Mouse (Mus musculus): ENCODE data around the gene 4930556J24Rik. TPM values are rescaled to one million over a fixed set of nuclear protein-coding genes. Genes with fewer than 3 reads are reported as not detected.
A peak's percentile ranks its signal among the peaks of the same experiment; 100 is the strongest.

The 4930556J24Rik gene
- total and polyA plus RNA-seq, 2 experiments from 2014 or later: 0.16 to 0.26 TPM

GRCm38 (mm10) chr11:3982275-3983209 lies 6.0 kb upstream of the 4930556J24Rik start:
- no peak for TF ChIP-seq CTCF (IDR thresholded peaks at IDR 0.05)
- 68% methylated on average over 7 of the region's 7 CpGs for WGBS
- H3K9ac ChIP-seq (replicated peaks; ENCODE audit: low read length, poor library complexity, severe bottlenecking): no peak overlapping the region
- ATAC-seq (ENCODE audit: low FRiP score) (no peak), DNase-seq (ENCODE audit: low spot score) (no peak)
- no peaks in the 10 kb centered on the region for H3K4me1 ChIP-seq (ENCODE audit: insufficient read depth, low read length)
- H3K27me3 ChIP-seq (ENCODE audit: insufficient read depth, low read length): 0 out of 2 replicates have a peak, but pooled peaks cover 3% of the 10 kb centered on the region
- 0 out of 2 replicates have a peak overlapping the region, but pooled peaks have one; percentile 47 for H3K27ac ChIP-seq (ENCODE audit: low read depth, low read length)
- H3K9me3 ChIP-seq (ENCODE audit: low read length): no peaks in the 10 kb centered on the region
- H3K4me2 ChIP-seq (ENCODE audit: low read depth, low read length, poor library complexity, severe bottlenecking): peak overlapping the region; percentile 80
- H3K36me3 ChIP-seq (ENCODE audit: insufficient read depth, low read length): peaks cover 24% of the 10 kb centered on the region
- H3K4me3 ChIP-seq (ENCODE audit: low read depth, low read length): peak overlapping the region; percentile 43; the same call in 1 of the 2 replicates

GRCm38 (mm10) chr11:3981536-3981935 lies 5.0 kb upstream of the 4930556J24Rik start:
- peaks cover 34% of the 10 kb centered on the region for H3K36me3 ChIP-seq (ENCODE audit: insufficient read depth, low read length)
- TF ChIP-seq CTCF (IDR thresholded peaks at IDR 0.05): no peak
- H3K27me3 ChIP-seq (ENCODE audit: insufficient read depth, low read length): 0 out of 2 replicates have a peak, but pooled peaks cover 3% of the 10 kb centered on the region
- H3K27ac ChIP-seq (ENCODE audit: low read depth, low read length): no peak overlapping the region
- H3K4me2 ChIP-seq (ENCODE audit: low read depth, low read length, poor library complexity, severe bottlenecking): no peak overlapping the region
- H3K4me1 ChIP-seq (ENCODE audit: insufficient read depth, low read length): no peaks in the 10 kb centered on the region
- no peak overlapping the region for H3K9ac ChIP-seq (replicated peaks; ENCODE audit: low read length, poor library complexity, severe bottlenecking)
- H3K9me3 ChIP-seq (ENCODE audit: low read length): no peaks in the 10 kb centered on the region
- ATAC-seq (ENCODE audit: low FRiP score) (no peak), DNase-seq (ENCODE audit: low spot score) (no peak)
- 82% methylated on average over 6 of the region's 6 CpGs for WGBS
- H3K4me3 ChIP-seq (ENCODE audit: low read depth, low read length): no peak overlapping the region

- Histone ChIP-seq H3K4me2 (ENCODE audit: low read depth, low read length, poor library complexity, severe bottlenecking) (no peak overlapping the region), H3K27ac (ENCODE audit: low read depth, low read length) (no peak overlapping the region), H3K4me3 (ENCODE audit: low read depth, low read length) (no peak overlapping the region), H3K27me3 (ENCODE audit: insufficient read depth, low read length) (no peaks in the 10 kb centered on the region), H3K9ac (replicated peaks; ENCODE audit: low read length, poor library complexity, severe bottlenecking) (no peak overlapping the region), H3K4me1 (ENCODE audit: insufficient read depth, low read length) (no peaks in the 10 kb centered on the region), H3K36me3 (ENCODE audit: insufficient read depth, low read length) (peaks cover 58% of the 10 kb centered on the region), H3K9me3 (ENCODE audit: low read length) (no peaks in the 10 kb centered on the region)
- DNase-seq (ENCODE audit: low spot score) (no peak), ATAC-seq (ENCODE audit: low FRiP score) (no peak)
- TF ChIP-seq CTCF (IDR thresholded peaks at IDR 0.05): no peak
- 92% methylated on average over 5 of the region's 5 CpGs for WGBS
Measured at GRCm38 (mm10) chr11:3978421-3978820, 1.8 kb upstream of the 4930556J24Rik start.

GRCm38 (mm10) chr11:3974311-3974710 lies 2.3 kb downstream of the 4930556J24Rik start:
- Histone ChIP-seq H3K27me3 (ENCODE audit: insufficient read depth, low read length) (no peaks in the 10 kb centered on the region), H3K27ac (ENCODE audit: low read depth, low read length) (no peak overlapping the region), H3K4me1 (ENCODE audit: insufficient read depth, low read length) (no peaks in the 10 kb centered on the region), H3K4me2 (ENCODE audit: low read depth, low read length, poor library complexity, severe bottlenecking) (no peak overlapping the region), H3K4me3 (ENCODE audit: low read depth, low read length) (no peak overlapping the region), H3K9me3 (ENCODE audit: low read length) (no peaks in the 10 kb centered on the region), H3K9ac (replicated peaks; ENCODE audit: low read length, poor library complexity, severe bottlenecking) (no peak overlapping the region), H3K36me3 (ENCODE audit: insufficient read depth, low read length) (peaks cover 80% of the 10 kb centered on the region)
- WGBS: 67% methylated on average over 3 of the region's 3 CpGs
- no peak for TF ChIP-seq CTCF (IDR thresholded peaks at IDR 0.05)
- DNase-seq (ENCODE audit: low spot score) (no peak), ATAC-seq (ENCODE audit: low FRiP score) (no peak)

GRCm38 (mm10) chr11:3973081-3973480 lies 3.5 kb downstream of the 4930556J24Rik start:
- H3K4me3 ChIP-seq (ENCODE audit: low read depth, low read length): no peak overlapping the region
- TF ChIP-seq CTCF (IDR thresholded peaks at IDR 0.05): no peak
- H3K27me3 ChIP-seq (ENCODE audit: insufficient read depth, low read length): no peaks in the 10 kb centered on the region
- no peak overlapping the region for H3K27ac ChIP-seq (ENCODE audit: low read depth, low read length)
- no peak overlapping the region for H3K9ac ChIP-seq (replicated peaks; ENCODE audit: low read length, poor library complexity, severe bottlenecking)
- H3K4me1 ChIP-seq (ENCODE audit: insufficient read depth, low read length): no peaks in the 10 kb centered on the region
- ATAC-seq (ENCODE audit: low FRiP score) (no peak), DNase-seq (ENCODE audit: low spot score) (no peak)
- H3K4me2 ChIP-seq (ENCODE audit: low read depth, low read length, poor library complexity, severe bottlenecking): no peak overlapping the region
- WGBS: 96% methylated on average over 7 of the region's 7 CpGs
- H3K36me3 ChIP-seq (ENCODE audit: insufficient read depth, low read length): peaks cover 74% of the 10 kb centered on the region
- H3K9me3 ChIP-seq (ENCODE audit: low read length): no peaks in the 10 kb centered on the region

- Histone ChIP-seq H3K27me3 (ENCODE audit: insufficient read depth, low read length) (no peaks in the 10 kb centered on the region), H3K27ac (ENCODE audit: low read depth, low read length) (no peak overlapping the region), H3K9me3 (ENCODE audit: low read length) (no peaks in the 10 kb centered on the region), H3K4me1 (ENCODE audit: insufficient read depth, low read length) (no peaks in the 10 kb centered on the region), H3K4me3 (ENCODE audit: low read depth, low read length) (no peak overlapping the region), H3K4me2 (ENCODE audit: low read depth, low read length, poor library complexity, severe bottlenecking) (no peak overlapping the region), H3K9ac (replicated peaks; ENCODE audit: low read length, poor library complexity, severe bottlenecking) (no peak overlapping the region), H3K36me3 (ENCODE audit: insufficient read depth, low read length) (peaks cover 49% of the 10 kb centered on the region)
- DNase-seq (ENCODE audit: low spot score) (no peak), ATAC-seq (ENCODE audit: low FRiP score) (no peak)
- TF ChIP-seq CTCF (IDR thresholded peaks at IDR 0.05): no peak
- 96% methylated on average over 7 of the region's 7 CpGs for whole genome bisulfite sequencing
Measured at GRCm38 (mm10) chr11:3970361-3970760, 6.2 kb downstream of the 4930556J24Rik start.

Data from midbrain, postnatal 0 days (tissue).